Mouse (Mus musculus): ENCODE measurements around the gene Hist2h4. TPM values are rescaled to one million over a fixed set of nuclear protein-coding genes. Genes with fewer than 3 reads are reported as not detected.
"Not testable (repeated sequence)": the region's sequence is repeated elsewhere in the genome, so short reads cannot be mapped to it uniquely, and the experiment has no call there.

The Hist2h4 gene
- polyA plus RNA-seq, 1 experiment from 2014 or later = 8.4 TPM

DNA sequence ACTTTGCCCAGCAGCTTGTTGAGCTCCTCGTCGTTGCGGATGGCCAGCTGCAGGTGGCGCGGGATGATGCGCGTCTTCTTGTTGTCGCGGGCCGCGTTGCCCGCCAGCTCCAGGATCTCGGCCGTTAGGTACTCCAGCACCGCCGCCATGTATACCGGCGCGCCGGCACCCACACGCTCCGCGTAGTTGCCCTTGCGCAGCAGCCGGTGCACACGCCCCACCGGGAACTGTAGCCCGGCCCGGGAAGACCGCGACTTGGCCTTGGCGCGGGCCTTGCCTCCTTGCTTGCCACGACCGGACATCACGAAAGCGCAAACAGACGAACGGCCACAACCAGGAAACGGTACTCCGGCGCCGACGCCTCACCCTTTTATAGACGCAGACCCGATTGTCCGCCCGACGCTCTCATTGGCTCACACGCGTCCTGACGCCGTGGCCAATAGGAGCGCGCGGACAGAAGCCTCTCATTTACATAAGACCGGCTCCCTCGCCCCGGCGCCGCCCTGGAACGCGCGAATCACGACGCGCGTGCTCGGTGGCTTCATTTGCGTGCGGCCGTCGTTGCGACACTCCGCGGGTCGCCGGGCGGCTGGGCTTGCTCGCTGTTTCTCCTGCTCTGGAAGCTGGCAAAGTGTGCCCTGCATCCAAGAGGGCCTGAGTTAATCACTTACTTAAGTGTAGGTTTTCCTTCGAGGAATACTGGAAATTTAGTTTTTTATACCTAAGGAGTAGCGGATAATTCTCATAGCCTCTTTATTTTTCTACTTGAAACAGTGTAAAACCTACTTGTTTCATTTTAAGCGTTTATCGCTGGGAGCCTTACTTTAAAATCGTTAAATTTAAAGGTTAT lies 22.9 kb downstream of the Hist2h4 start, which contains the start of gene Hist2h2aa2:
Gene Hist2h2aa2 (minus strand): TSS at position 328 of the 850 bp plus-strand sequence.
- peak within 1 kb of the TSS; percentile 85 for H3K27ac ChIP-seq (ENCODE audit: low read length)
- H3K36me3 ChIP-seq (ENCODE audit: control insufficient read depth, insufficient read depth); H3K9me3 ChIP-seq (ENCODE audit: control insufficient read depth, low read length); H3K27me3 ChIP-seq (replicated peaks; ENCODE audit: control insufficient read depth, insufficient read depth, low read length): not testable (repeated sequence)
- WGBS = 4% methylated on average over 23 of the region's 85 CpGs
- peaks cover 22% of the 10 kb centered on the region for H3K4me1 ChIP-seq (replicated peaks; ENCODE audit: control insufficient read depth, insufficient read depth, low read length)
- peak within 1 kb of the TSS; percentile 42 for H3K4me3 ChIP-seq (replicated peaks; ENCODE audit: low read length)
- peak within 1 kb of the TSS; percentile 46; the same call in 1 of the 2 replicates for H3K9ac ChIP-seq (replicated peaks; ENCODE audit: low read depth, low read length)
- ATAC-seq = peak; percentile 86
- peak within 1 kb of the TSS; percentile 58 for H3K4me2 ChIP-seq (ENCODE audit: low read length)

DNA sequence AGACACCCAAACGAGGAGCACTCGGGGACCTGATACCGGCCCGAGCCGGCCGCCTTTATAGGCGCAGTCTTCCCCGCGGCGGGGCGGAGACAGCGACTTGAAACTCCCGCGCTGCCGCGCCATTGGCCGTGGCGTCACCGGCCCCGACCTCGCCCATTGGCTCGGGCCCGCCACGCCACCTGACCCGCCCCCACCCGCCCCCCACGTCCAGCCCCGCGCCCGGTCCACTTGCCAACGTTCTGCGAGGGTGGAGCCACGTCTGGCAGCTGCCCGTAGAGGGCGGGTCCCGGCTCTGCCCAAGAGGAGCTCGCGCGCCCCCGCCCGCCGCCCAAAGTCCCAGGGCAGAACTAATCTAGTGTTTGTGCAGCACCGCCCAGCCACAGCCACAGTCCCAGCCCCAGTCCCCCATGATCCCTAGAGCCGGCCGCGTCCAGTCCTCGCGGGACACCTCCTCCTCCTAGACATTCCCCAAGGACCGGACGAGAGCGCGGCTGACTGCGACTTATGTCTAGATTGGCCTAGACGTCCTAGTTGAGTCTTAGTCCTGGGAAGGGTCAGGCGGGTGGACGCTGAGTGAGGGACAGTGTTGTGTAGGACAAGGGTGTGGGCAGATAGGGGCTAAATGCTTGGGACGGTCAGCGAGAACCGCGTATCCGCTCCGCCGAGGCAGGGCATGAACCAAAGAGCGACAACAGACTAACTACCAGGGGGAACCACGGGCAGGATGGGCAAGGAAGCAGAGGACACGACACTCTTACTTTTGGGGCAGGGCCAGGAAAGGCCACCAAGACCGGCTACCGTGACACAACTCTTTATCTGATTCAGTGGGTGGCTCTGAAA lies 23.9 kb downstream of the Hist2h4 start, which contains the start of gene Hist2h3c2:
Gene Hist2h3c2 (minus strand): TSS at position 174 of the 840 bp plus-strand sequence.
- H3K36me3 ChIP-seq (ENCODE audit: control insufficient read depth, insufficient read depth); H3K27me3 ChIP-seq (replicated peaks; ENCODE audit: control insufficient read depth, insufficient read depth, low read length); H3K9me3 ChIP-seq (ENCODE audit: control insufficient read depth, low read length): not testable (repeated sequence)
- Histone ChIP-seq H3K9ac (replicated peaks; ENCODE audit: low read depth, low read length) (peak within 1 kb of the TSS; percentile 51), H3K4me3 (replicated peaks; ENCODE audit: low read length) (peak within 1 kb of the TSS; percentile 40), H3K4me2 (ENCODE audit: low read length) (peak within 1 kb of the TSS; percentile 48), H3K27ac (ENCODE audit: low read length) (peak within 1 kb of the TSS; percentile 42), H3K4me1 (replicated peaks; ENCODE audit: control insufficient read depth, insufficient read depth, low read length) (peaks cover 16% of the 10 kb centered on the region)
- 2% methylated on average over 9 of the region's 68 CpGs for WGBS
- ATAC-seq = peak; percentile 87

DNA sequence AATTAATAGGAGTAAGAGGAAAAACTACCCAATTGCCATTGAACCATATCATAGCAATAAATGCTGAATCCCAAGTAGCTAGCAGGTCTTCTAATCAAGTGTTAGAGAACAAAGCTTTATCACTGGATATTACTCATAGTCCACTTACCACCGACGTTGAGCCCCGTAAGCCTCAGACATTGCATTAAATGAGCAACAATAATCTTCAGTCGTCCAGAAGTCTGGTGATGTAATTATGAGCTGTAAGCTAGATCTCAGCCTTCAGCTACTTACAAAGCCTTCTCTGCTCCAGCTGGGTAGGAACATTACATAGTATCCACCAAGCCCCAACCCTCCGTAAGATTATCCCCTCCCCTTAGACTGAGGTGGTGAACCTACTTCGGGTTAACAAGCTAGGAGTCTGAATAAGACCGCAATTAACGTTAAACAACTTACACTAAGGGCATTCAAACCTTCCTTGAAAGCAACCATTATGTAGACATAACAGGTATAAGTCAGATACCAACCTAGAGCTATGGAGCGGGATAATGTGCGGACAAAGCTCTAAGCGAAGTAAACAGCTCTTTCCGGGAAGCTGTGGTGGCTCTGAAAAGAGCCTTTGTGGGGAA lies 25.1 kb downstream of the Hist2h4 start:
- Histone ChIP-seq H3K4me2 (ENCODE audit: low read length) (peak overlapping the region; percentile 48), H3K36me3 (ENCODE audit: control insufficient read depth, insufficient read depth) (no peaks in the 10 kb centered on the region), H3K27me3 (replicated peaks; ENCODE audit: control insufficient read depth, insufficient read depth, low read length) (no peaks in the 10 kb centered on the region), H3K4me3 (replicated peaks; ENCODE audit: low read length) (peak overlapping the region; percentile 40), H3K27ac (ENCODE audit: low read length) (peak overlapping the region; percentile 42), H3K4me1 (replicated peaks; ENCODE audit: control insufficient read depth, insufficient read depth, low read length) (peaks cover 16% of the 10 kb centered on the region), H3K9me3 (ENCODE audit: control insufficient read depth, low read length) (no peaks in the 10 kb centered on the region), H3K9ac (replicated peaks; ENCODE audit: low read depth, low read length) (peak overlapping the region; percentile 51)
- under 1% methylated on average over 12 of the region's 12 CpGs for WGBS
- ATAC-seq = no peak

- Histone ChIP-seq H3K36me3 (ENCODE audit: control insufficient read depth, insufficient read depth) (no peaks in the 10 kb centered on the region), H3K4me2 (ENCODE audit: low read length) (peak overlapping the region; percentile 48), H3K27ac (ENCODE audit: low read length) (no peak overlapping the region), H3K9me3 (ENCODE audit: control insufficient read depth, low read length) (no peaks in the 10 kb centered on the region), H3K27me3 (replicated peaks; ENCODE audit: control insufficient read depth, insufficient read depth, low read length) (no peaks in the 10 kb centered on the region), H3K4me3 (replicated peaks; ENCODE audit: low read length) (peak overlapping the region; percentile 40), H3K9ac (replicated peaks; ENCODE audit: low read depth, low read length) (peak overlapping the region; percentile 41; the same call in 1 of the 2 replicates), H3K4me1 (replicated peaks; ENCODE audit: control insufficient read depth, insufficient read depth, low read length) (peaks cover 16% of the 10 kb centered on the region)
- 17% methylated on average over 7 of the region's 7 CpGs for WGBS
- ATAC-seq = no peak
Measured at GRCm38 (mm10) chr3:96237335-96237903, 25.7 kb downstream of the Hist2h4 start.

GRCm38 (mm10) chr3:96236834-96237334 lies 26.2 kb downstream of the Hist2h4 start:
- ATAC-seq = no peak
- no peak overlapping the region for H3K9ac ChIP-seq (replicated peaks; ENCODE audit: low read depth, low read length)
- H3K27me3 ChIP-seq (replicated peaks; ENCODE audit: control insufficient read depth, insufficient read depth, low read length) = no peaks in the 10 kb centered on the region
- WGBS = 84% methylated on average over 4 of the region's 4 CpGs
- no peaks in the 10 kb centered on the region for H3K9me3 ChIP-seq (ENCODE audit: control insufficient read depth, low read length)
- H3K4me1 ChIP-seq (replicated peaks; ENCODE audit: control insufficient read depth, insufficient read depth, low read length) = peaks cover 16% of the 10 kb centered on the region
- peak overlapping the region; percentile 40; the same call in 1 of the 2 replicates for H3K4me3 ChIP-seq (replicated peaks; ENCODE audit: low read length)
- peak overlapping the region; percentile 48 for H3K4me2 ChIP-seq (ENCODE audit: low read length)
- no peak overlapping the region for H3K27ac ChIP-seq (ENCODE audit: low read length)
- no peaks in the 10 kb centered on the region for H3K36me3 ChIP-seq (ENCODE audit: control insufficient read depth, insufficient read depth)

GRCm38 (mm10) chr3:96235836-96236235 lies 27.3 kb downstream of the Hist2h4 start:
- Histone ChIP-seq H3K4me3 (replicated peaks; ENCODE audit: low read length) (no peak overlapping the region), H3K4me1 (replicated peaks; ENCODE audit: control insufficient read depth, insufficient read depth, low read length) (peaks cover 15% of the 10 kb centered on the region), H3K9me3 (ENCODE audit: control insufficient read depth, low read length) (no peaks in the 10 kb centered on the region), H3K4me2 (ENCODE audit: low read length) (no peak overlapping the region), H3K9ac (replicated peaks; ENCODE audit: low read depth, low read length) (no peak overlapping the region), H3K27ac (ENCODE audit: low read length) (no peak overlapping the region), H3K27me3 (replicated peaks; ENCODE audit: control insufficient read depth, insufficient read depth, low read length) (no peaks in the 10 kb centered on the region), H3K36me3 (ENCODE audit: control insufficient read depth, insufficient read depth) (no peaks in the 10 kb centered on the region)
- WGBS = 71% methylated on average over 3 of the region's 3 CpGs
- ATAC-seq = no peak

DNA sequence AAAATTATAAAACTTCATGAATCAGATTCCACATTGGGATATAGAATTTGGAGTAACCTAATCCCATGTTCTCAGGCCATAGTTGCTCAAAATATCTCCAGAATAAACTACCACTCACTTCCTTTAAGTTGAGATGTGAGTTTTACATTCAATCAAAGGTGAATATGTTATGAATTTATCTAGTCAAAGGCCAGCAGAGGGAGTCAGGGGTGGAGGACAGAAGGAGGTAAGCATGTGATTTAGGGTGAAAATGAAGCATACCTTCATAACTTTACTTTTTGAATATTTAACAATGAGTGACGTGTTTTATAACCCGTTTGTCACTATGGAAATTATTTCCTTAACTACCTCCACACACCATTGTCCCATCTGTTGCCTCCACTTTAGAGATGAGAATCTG lies 28.2 kb downstream of the Hist2h4 start:
- Histone ChIP-seq H3K27ac (ENCODE audit: low read length) (no peak overlapping the region), H3K27me3 (replicated peaks; ENCODE audit: control insufficient read depth, insufficient read depth, low read length) (no peaks in the 10 kb centered on the region), H3K4me3 (replicated peaks; ENCODE audit: low read length) (no peak overlapping the region), H3K4me1 (replicated peaks; ENCODE audit: control insufficient read depth, insufficient read depth, low read length) (peaks cover 13% of the 10 kb centered on the region), H3K36me3 (ENCODE audit: control insufficient read depth, insufficient read depth) (no peaks in the 10 kb centered on the region), H3K4me2 (ENCODE audit: low read length) (no peak overlapping the region), H3K9ac (replicated peaks; ENCODE audit: low read depth, low read length) (no peak overlapping the region), H3K9me3 (ENCODE audit: control insufficient read depth, low read length) (no peaks in the 10 kb centered on the region)
- ATAC-seq = no peak
- WGBS = 91% methylated on average over 2 of the region's 2 CpGs

DNA sequence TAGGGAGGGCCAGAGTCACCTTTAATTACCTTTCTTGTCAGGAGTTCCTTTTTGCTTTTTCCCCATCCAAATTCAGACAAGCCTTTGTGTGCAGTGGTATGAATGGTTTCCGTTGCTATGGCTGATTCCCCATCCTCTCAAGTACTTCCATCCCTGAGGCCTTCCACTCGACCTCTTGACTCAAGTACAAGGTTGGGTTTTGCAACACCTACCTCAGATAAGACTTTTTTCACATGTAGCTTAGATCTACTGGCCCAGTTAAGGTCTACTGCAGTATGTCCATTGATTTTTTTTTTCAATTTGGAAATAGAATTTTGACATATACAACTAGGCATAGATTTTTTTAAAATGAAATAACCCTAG lies 31.4 kb downstream of the Hist2h4 start:
- Histone ChIP-seq H3K4me3 (replicated peaks; ENCODE audit: low read length) (no peak overlapping the region), H3K4me1 (replicated peaks; ENCODE audit: control insufficient read depth, insufficient read depth, low read length) (no peaks in the 10 kb centered on the region), H3K27ac (ENCODE audit: low read length) (no peak overlapping the region), H3K27me3 (replicated peaks; ENCODE audit: control insufficient read depth, insufficient read depth, low read length) (no peaks in the 10 kb centered on the region), H3K9me3 (ENCODE audit: control insufficient read depth, low read length) (no peaks in the 10 kb centered on the region), H3K4me2 (ENCODE audit: low read length) (no peak overlapping the region), H3K36me3 (ENCODE audit: control insufficient read depth, insufficient read depth) (no peaks in the 10 kb centered on the region), H3K9ac (replicated peaks; ENCODE audit: low read depth, low read length) (no peak overlapping the region)
- 47% methylated on average over 2 of the region's 2 CpGs for WGBS
- no peak for ATAC-seq

All from forebrain, embryonic 16.5 days (tissue).